Mouse (Mus musculus) B cell, adult 67 days (primary cell): ENCODE data around the gene Vmn2r57. TPM values are rescaled to one million over a fixed set of nuclear protein-coding genes. Genes with fewer than 3 reads are reported as not detected.

Source experiments
- total RNA-seq, 2 experiments: library from RNA; stranded (reverse); gene quantifications; 4 replicates each; pipeline ENCODE4 v1.2.4; 2023

The Vmn2r57 gene
- total RNA-seq, result under 1 TPM in 1 of 2 experiments, not detected in 1; 0.15 TPM

GRCm38 (mm10) chr7:41448596-41448995 is at the start of gene Vmn2r57:
Vmn2r57 (minus strand) TSS chr7:41448696.

DNA sequence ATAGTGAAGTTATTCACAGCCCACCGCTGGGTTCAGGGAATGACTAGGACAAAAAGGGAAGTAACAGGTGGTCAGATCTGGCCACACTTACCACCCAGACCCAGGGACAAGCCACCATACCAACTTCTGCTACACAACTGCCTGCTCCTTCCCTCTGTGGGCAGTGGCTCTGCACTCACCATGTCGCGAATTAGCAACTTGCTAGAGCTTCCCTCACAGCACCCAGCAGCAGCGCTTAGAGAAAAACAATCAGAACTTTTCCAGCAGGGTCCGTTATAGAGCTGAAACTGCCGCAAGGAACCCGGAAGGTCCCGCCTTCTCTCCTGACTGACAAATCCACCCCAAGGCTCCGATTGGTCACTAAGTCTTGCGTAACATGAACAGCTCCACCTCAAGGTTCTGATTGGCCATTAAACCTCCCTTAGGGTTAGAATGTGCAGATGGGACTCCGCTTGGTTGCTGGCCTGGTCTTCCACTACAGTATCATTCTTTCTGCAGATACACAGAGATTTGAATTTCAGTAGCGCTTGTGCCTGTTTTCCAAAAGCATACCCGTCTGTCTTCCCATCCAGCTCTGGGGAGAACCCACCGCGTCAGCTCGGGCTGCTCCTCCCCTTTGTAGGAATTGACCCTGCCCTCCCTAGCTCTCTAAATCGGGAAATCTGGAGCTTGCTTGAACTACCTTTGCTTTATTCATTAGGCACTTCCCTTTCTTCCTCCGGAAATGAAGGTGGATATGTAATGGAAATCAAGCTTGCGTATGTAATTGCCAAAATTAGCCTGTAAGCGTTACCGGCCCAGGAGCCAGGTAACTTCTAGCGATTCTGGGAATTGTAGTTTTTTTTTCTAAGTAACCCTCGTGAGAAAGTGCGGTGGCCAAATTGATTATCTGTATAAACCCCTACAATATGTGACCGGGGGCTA is 55.2 kb downstream of the Vmn2r57 start, which contains the start of gene AI987944:
TSS of gene AI987944 (minus strand) at position 332 of the 924 bp plus-strand sequence.

Other genes with a start within 250 kb of the Vmn2r57 start
- gene AI987944, start 55.3 kb downstream of the Vmn2r57 start, total RNA-seq, result 10 to 100 TPM; 20.2 to 25.4 TPM
- gene Gm20449, start 50.7 kb upstream of the Vmn2r57 start, total RNA-seq, result under 1 TPM; 0.27 to 0.49 TPM
- gene AW146154, start 51.2 kb upstream of the Vmn2r57 start, total RNA-seq, result 10 to 100 TPM; 11.6 to 15.7 TPM
- gene Gm6871, start 125.0 kb upstream of the Vmn2r57 start, total RNA-seq, result not detected
- gene 2610021A01Rik, start 150.5 kb upstream of the Vmn2r57 start, total RNA-seq, result 10 to 100 TPM; 39.1 to 39.6 TPM
- gene Zfp788, start 184.5 kb upstream of the Vmn2r57 start, total RNA-seq, result 10 to 100 TPM; 19.7 to 24.3 TPM